Mouse (Mus musculus): ENCODE measurements around the gene Spo11. TPM values are rescaled to one million over a fixed set of nuclear protein-coding genes. Genes with fewer than 3 reads are reported as not detected.

The Spo11 gene
- 0.47 and 0.71 TPM in 2 replicates for polyA plus RNA-seq (2014; fragmentation: Nextera tagmentation; extraction: Ambion mirVana)

DNA sequence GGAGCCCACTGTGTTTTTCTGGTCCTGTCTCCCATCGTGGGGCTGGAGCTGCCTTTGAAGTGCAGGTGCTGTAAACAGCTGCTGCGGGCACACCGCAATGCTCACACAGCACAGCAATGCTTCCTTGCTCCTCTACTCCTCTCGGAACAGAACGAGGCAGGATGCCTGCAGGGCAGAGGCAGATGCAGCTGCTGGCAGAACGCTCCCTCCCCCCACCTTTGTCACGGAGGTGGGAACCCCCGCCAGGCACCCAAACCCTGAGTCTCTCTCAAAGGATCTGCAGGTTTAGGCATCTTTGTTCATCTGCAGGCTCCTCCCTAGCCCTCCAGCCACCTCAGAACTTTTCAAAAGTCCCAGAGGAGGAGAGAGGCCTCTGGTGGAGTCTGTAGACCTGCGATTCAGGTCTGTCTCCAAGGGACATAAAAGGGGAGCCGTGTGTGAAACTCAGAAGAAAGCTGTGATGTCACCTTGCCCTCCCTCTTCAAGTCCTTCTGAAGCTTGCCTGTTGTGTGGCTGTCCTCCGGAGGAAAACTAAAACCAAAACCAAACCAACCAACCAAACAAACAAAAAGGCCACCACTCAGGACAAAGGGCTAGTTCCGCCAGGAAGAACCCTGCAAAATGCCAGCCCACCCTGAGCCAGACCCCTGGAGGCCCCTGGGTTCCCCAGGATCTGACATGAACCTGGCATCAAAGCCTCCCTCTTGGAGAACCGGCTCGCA is at the start of gene Spo11:
Gene Spo11 (plus strand): TSS at position 292 of the 722 bp plus-strand sequence.
- ATAC-seq (replicated peaks; ENCODE audit: low FRiP score) (no peak; the same call in 1 of the 2 replicates), DNase-seq (ENCODE audit: low spot score) (peak; percentile 71)
- peak within 1 kb of the TSS; percentile 48; the same call in 1 of the 2 replicates for H3K27ac ChIP-seq (ENCODE audit: low read depth, low read length)
- H3K4me2 ChIP-seq (ENCODE audit: low read depth, low read length, severe bottlenecking), result peak within 1 kb of the TSS; percentile 35
- no peaks in the 10 kb centered on the region for H3K36me3 ChIP-seq (ENCODE audit: control insufficient read depth, insufficient read depth, low read length)
- peaks cover 13% of the 10 kb centered on the region for H3K4me1 ChIP-seq (replicated peaks; ENCODE audit: control insufficient read depth, insufficient read depth, low read length)
- no peaks in the 10 kb centered on the region for H3K27me3 ChIP-seq (ENCODE audit: control insufficient read depth, insufficient read depth, low read length)
- WGBS, result 11% methylated on average over 14 of the region's 14 CpGs
- no peak within 1 kb of the TSS for H3K4me3 ChIP-seq (ENCODE audit: low read depth, low read length)
- H3K9ac ChIP-seq (ENCODE audit: low read length), result peak within 1 kb of the TSS; percentile 10
- H3K9me3 ChIP-seq (ENCODE audit: control insufficient read depth, low read length), result no peaks in the 10 kb centered on the region

GRCm38 (mm10) chr2:172929905-172930436 is 47.5 kb upstream of the Spo11 start:
- no peak overlapping the region for H3K9ac ChIP-seq (ENCODE audit: low read length)
- H3K27me3 ChIP-seq (ENCODE audit: control insufficient read depth, insufficient read depth, low read length), result peaks cover under 1% of the 10 kb centered on the region; the same call in 1 of the 2 replicates
- 81% methylated on average over 14 of the region's 14 CpGs for WGBS
- DNase-seq (ENCODE audit: low spot score) (no peak), ATAC-seq (replicated peaks; ENCODE audit: low FRiP score) (no peak)
- peaks cover 27% of the 10 kb centered on the region for H3K4me1 ChIP-seq (replicated peaks; ENCODE audit: control insufficient read depth, insufficient read depth, low read length)
- H3K9me3 ChIP-seq (ENCODE audit: control insufficient read depth, low read length), result no peaks in the 10 kb centered on the region
- no peak overlapping the region for H3K27ac ChIP-seq (ENCODE audit: low read depth, low read length)
- H3K4me3 ChIP-seq (ENCODE audit: low read depth, low read length), result no peak overlapping the region
- no peaks in the 10 kb centered on the region for H3K36me3 ChIP-seq (ENCODE audit: control insufficient read depth, insufficient read depth, low read length)
- H3K4me2 ChIP-seq (ENCODE audit: low read depth, low read length, severe bottlenecking), result no peak overlapping the region

GRCm38 (mm10) chr2:172931137-172931898 is 46.2 kb upstream of the Spo11 start:
- Histone ChIP-seq H3K27me3 (ENCODE audit: control insufficient read depth, insufficient read depth, low read length) (peaks cover 12% of the 10 kb centered on the region), H3K27ac (ENCODE audit: low read depth, low read length) (no peak overlapping the region)
- 85% methylated on average over 17 of the region's 17 CpGs for WGBS

DNA sequence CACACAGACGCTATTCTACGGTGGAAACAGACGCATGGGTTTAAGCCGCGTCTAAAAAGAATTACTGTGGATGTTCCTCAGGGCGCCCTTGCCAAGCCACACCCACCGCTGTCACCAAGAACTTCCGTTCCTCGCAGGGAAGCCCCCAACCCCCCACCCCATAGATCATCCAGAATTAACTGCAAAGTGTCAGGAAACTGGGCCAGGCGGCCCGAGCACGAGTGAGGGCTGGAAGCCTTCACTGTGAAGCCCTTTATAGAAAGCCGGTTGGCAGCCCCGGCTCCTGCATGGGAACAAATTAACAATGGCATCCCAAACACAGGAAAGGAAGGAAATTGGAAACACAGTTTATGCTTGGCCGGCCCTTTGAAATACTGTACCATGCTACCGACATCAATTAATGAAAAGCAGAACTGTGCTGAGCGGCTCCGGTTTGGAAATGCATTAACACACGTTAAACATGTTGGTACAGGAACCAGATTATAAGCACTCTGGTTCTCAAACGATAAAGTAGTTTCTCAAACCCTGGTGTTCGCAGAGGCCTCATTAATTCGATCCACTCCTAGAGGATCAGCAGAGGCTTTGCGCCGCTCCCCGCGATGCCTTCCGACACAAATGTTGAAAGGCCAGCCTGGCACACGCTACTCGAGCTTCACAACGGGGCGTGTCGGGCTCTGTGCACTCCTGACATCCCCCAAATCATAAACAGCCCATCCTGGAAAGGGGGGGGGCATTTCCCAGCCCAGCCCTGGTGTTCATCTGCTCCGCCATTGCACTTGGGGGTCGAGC is 43.7 kb upstream of the Spo11 start:
- Histone ChIP-seq H3K36me3 (ENCODE audit: control insufficient read depth, insufficient read depth, low read length) (no peaks in the 10 kb centered on the region), H3K27me3 (ENCODE audit: control insufficient read depth, insufficient read depth, low read length) (peaks cover 33% of the 10 kb centered on the region), H3K4me3 (ENCODE audit: low read depth, low read length) (0 out of 2 replicates have a peak overlapping the region, but pooled peaks have one; percentile 15), H3K4me1 (replicated peaks; ENCODE audit: control insufficient read depth, insufficient read depth, low read length) (peaks cover 47% of the 10 kb centered on the region), H3K9ac (ENCODE audit: low read length) (peak overlapping the region; percentile 24; the same call in 1 of the 2 replicates), H3K4me2 (ENCODE audit: low read depth, low read length, severe bottlenecking) (peak overlapping the region; percentile 46), H3K27ac (ENCODE audit: low read depth, low read length) (peak overlapping the region; percentile 54), H3K9me3 (ENCODE audit: control insufficient read depth, low read length) (no peaks in the 10 kb centered on the region)
- under 1% methylated on average over 34 of the region's 34 CpGs for WGBS
- ATAC-seq (replicated peaks; ENCODE audit: low FRiP score) (peak; percentile 39; the same call in 1 of the 2 replicates), DNase-seq (ENCODE audit: low spot score) (peak; percentile 78)

More at GRCm38 (mm10) chr2:172931137-172931898, 46.2 kb upstream of the Spo11 start:
- H3K4me2 ChIP-seq (ENCODE audit: low read depth, low read length, severe bottlenecking), result no peak overlapping the region
- ATAC-seq (replicated peaks; ENCODE audit: low FRiP score), result no peak
- no peaks in the 10 kb centered on the region for H3K9me3 ChIP-seq (ENCODE audit: control insufficient read depth, low read length)
- no peak overlapping the region for H3K4me3 ChIP-seq (ENCODE audit: low read depth, low read length)
- no peak for DNase-seq (ENCODE audit: low spot score)
- H3K36me3 ChIP-seq (ENCODE audit: control insufficient read depth, insufficient read depth, low read length), result no peaks in the 10 kb centered on the region
- H3K4me1 ChIP-seq (replicated peaks; ENCODE audit: control insufficient read depth, insufficient read depth, low read length), result peaks cover 38% of the 10 kb centered on the region
- no peak overlapping the region for H3K9ac ChIP-seq (ENCODE audit: low read length)

DNA sequence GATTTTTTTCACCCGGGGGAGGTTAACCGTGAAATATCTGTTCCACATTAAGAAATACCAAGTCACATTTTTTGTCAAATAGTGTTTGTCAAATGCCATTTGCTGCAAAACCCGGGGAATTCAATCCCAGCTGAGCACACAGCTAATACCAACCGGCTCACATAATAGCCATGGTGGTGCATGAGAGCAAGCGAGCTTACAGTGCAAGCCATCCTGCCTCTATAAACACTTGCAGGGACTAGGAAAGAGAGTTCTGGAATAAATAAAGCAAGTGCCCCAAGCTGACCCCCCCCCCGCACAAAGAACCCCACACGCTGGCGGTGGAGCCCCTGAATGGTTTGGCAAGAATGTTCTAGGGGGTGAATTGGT is 43.1 kb upstream of the Spo11 start:
- Histone ChIP-seq H3K4me2 (ENCODE audit: low read depth, low read length, severe bottlenecking) (peak overlapping the region; percentile 46), H3K9ac (ENCODE audit: low read length) (no peak overlapping the region), H3K36me3 (ENCODE audit: control insufficient read depth, insufficient read depth, low read length) (no peaks in the 10 kb centered on the region), H3K9me3 (ENCODE audit: control insufficient read depth, low read length) (no peaks in the 10 kb centered on the region), H3K4me3 (ENCODE audit: low read depth, low read length) (0 out of 2 replicates have a peak overlapping the region, but pooled peaks have one; percentile 15), H3K27ac (ENCODE audit: low read depth, low read length) (peak overlapping the region; percentile 13; the same call in 1 of the 2 replicates), H3K27me3 (ENCODE audit: control insufficient read depth, insufficient read depth, low read length) (peaks cover 39% of the 10 kb centered on the region), H3K4me1 (replicated peaks; ENCODE audit: control insufficient read depth, insufficient read depth, low read length) (peaks cover 41% of the 10 kb centered on the region)
- DNase-seq (ENCODE audit: low spot score), result no peak
- no peak for ATAC-seq (replicated peaks; ENCODE audit: low FRiP score)
- WGBS, result 2% methylated on average over 8 of the region's 8 CpGs

DNA sequence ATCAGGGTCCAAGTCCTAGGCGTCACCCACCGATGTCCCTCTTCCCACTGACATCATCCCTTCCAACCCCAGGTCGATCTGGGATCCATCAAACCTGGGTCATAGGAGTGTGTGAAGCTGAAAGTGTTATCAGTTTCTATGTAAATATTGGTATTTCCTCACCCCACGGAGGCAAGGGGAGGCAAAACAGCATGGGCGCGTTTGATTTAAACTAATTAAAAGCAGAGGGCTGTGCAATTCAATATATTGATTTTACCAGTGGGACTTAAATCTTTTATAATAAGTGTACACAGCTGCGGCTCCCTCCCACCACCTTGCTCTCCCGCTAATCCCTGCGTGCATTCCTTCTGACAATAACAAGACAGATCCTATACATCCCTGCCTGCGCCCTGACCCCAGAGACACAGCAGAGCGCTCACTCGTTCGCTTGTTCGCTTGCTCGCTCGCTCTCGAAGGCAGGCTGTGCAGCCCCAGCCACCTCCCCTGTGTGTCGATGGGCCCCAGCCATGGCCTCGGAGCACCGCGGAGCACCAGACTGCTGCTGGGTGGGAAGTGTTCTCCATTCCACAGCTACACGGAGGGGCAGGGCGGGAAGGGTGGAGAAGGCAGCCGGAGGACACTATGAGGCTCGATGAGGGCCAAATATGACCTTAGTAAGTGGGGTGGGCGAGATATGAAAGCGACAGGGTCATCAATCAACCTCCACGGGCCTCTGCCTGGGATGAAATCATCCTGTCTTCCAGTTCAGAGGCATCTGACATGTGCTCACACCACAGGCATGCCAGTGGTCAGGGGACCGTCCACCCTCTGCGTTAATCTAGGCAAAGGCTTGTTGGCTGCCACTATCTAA is 42.4 kb upstream of the Spo11 start:
- DNase-seq (ENCODE audit: low spot score) (peak; percentile 72), ATAC-seq (replicated peaks; ENCODE audit: low FRiP score) (no peak)
- peaks cover 46% of the 10 kb centered on the region for H3K27me3 ChIP-seq (ENCODE audit: control insufficient read depth, insufficient read depth, low read length)
- peak overlapping the region; percentile 16; the same call in 1 of the 2 replicates for H3K4me3 ChIP-seq (ENCODE audit: low read depth, low read length)
- H3K36me3 ChIP-seq (ENCODE audit: control insufficient read depth, insufficient read depth, low read length), result no peaks in the 10 kb centered on the region
- H3K9ac ChIP-seq (ENCODE audit: low read length), result peak overlapping the region; percentile 35; the same call in 1 of the 2 replicates
- H3K27ac ChIP-seq (ENCODE audit: low read depth, low read length), result peak overlapping the region; percentile 41; the same call in 1 of the 2 replicates
- H3K4me2 ChIP-seq (ENCODE audit: low read depth, low read length, severe bottlenecking), result peak overlapping the region; percentile 46
- 2% methylated on average over 30 of the region's 30 CpGs for WGBS
- H3K9me3 ChIP-seq (ENCODE audit: control insufficient read depth, low read length), result no peaks in the 10 kb centered on the region
- peaks cover 38% of the 10 kb centered on the region for H3K4me1 ChIP-seq (replicated peaks; ENCODE audit: control insufficient read depth, insufficient read depth, low read length)

DNA sequence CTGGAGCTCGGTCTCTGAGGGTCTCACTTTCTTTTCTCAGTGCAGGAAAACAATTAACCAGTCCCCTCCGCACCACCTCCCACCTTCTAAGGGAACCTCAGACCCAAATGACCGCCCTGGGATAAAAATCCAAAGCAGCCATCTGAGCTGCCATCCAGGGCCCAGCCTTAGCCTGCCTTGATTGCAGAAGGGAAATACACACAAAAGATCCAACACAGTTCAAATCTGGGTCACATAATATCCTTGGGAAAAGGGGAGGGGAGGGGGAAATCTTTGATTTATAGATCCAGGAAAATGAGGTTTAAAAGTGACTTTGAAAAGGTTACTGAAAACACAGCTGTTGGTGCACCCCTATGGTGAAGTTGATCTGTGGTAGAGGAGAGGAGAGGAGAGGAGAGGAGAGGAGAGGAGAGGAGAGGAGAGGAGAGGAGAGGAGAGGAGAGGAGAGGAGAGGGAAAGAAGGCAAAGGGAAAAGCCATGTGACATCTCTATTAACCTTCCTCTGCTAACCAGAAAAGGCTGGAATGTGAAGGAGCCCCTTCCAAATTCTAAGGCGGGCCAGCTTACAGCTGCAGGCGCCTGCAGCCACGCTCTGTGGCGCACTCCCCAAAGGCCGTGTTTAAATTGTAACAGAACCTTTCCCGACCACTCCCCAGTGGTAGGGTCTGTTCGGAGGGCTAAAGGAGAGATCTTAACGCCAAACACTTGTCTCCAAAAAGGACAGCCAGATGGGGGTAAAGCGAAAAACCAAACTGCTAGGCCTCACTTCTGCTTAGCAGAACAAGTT is 41.5 kb upstream of the Spo11 start:
- Histone ChIP-seq H3K9ac (ENCODE audit: low read length) (no peak overlapping the region), H3K27me3 (ENCODE audit: control insufficient read depth, insufficient read depth, low read length) (peaks cover 53% of the 10 kb centered on the region), H3K4me1 (replicated peaks; ENCODE audit: control insufficient read depth, insufficient read depth, low read length) (peaks cover 38% of the 10 kb centered on the region), H3K4me2 (ENCODE audit: low read depth, low read length, severe bottlenecking) (peak overlapping the region; percentile 46), H3K9me3 (ENCODE audit: control insufficient read depth, low read length) (no peaks in the 10 kb centered on the region), H3K4me3 (ENCODE audit: low read depth, low read length) (no peak overlapping the region), H3K36me3 (ENCODE audit: control insufficient read depth, insufficient read depth, low read length) (no peaks in the 10 kb centered on the region), H3K27ac (ENCODE audit: low read depth, low read length) (peak overlapping the region; percentile 41; the same call in 1 of the 2 replicates)
- DNase-seq (ENCODE audit: low spot score) (peak; percentile 49), ATAC-seq (replicated peaks; ENCODE audit: low FRiP score) (no peak)
- 4% methylated on average over 12 of the region's 12 CpGs for WGBS

Data from forebrain, embryonic 11.5 days (tissue).